Mouse (Mus musculus): Measurements from ENCODE around the gene Lamb1.
A peak's percentile ranks its signal among the peaks of the same experiment; 100 is the strongest.

Lamb1 gene

DNA sequence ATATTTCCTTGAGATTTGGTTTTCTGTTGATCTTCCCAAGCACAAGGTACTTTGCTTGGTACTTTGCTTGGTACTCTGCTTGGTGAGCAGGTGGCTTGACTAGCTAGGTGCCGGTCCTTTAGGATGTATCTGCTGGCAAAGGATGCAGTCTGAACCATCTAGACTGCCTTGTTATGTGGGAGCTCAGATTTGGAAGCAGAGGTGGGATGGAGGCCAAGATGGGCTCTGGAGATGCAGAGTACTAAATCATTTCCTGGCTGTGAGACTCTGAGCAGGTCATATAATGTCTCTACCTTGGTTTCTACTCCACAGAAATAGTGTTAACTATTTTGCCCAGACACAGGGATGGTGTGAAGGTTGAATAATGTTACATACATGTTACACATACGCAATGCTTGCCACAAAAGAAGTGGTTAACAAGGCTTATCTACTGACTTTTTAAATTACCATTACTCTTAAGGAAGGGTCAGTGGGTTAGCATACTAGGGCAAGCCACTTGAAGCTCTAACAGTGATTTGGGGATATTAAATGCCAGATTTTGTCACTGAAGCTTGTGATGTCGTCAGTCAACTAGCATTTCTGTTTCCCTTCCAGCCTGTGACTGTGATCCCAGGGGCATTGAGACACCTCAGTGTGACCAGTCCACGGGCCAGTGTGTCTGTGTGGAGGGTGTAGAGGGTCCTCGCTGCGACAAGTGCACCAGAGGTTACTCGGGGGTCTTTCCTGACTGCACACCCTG, 52.8 kb downstream of the Lamb1 start:
- no peak for DNase-seq (ENCODE audit: low spot score)

DNA sequence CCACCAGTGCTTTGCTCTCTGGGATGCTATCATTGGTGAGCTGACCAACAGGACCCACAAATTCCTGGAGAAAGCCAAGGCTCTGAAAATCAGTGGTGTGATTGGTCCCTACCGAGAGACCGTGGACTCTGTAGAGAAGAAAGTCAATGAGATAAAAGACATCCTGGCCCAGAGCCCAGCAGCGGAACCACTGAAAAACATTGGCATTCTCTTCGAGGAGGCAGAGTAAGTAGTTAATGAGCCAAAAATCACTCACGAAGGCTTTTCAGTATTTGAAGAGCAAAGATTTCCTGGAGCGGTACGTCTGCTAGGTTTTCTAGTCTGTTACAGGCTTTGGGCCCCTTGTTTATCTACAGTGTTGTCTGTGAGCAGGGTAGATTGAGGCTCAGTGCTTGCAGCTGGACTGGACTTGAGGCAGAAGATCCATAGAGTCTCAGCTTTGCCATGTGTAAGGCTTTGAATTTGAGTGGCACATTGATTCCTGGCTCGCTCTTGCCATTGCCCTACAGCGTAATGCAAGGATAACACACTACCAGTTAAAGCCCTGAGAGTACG, 53.5 kb downstream of the Lamb1 start:
- DNase-seq (ENCODE audit: low spot score) = no peak

DNA sequence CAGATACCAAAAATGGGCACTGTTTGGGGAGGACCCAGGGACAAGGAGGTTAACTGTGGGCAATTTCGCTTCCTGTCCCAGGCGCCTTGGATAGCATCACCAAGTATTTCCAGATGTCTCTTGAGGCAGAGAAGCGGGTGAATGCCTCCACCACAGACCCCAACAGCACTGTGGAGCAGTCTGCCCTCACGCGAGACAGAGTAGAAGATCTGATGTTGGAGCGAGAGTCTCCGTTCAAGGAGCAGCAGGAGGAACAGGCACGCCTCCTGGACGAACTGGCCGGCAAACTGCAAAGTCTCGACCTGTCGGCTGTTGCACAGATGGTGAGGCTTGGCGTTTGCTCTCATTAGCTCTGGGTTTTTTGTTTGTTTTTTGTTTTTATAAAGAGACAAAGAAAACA, 55.8 kb downstream of the Lamb1 start:
- DNase-seq (ENCODE audit: low spot score) = no peak

DNA sequence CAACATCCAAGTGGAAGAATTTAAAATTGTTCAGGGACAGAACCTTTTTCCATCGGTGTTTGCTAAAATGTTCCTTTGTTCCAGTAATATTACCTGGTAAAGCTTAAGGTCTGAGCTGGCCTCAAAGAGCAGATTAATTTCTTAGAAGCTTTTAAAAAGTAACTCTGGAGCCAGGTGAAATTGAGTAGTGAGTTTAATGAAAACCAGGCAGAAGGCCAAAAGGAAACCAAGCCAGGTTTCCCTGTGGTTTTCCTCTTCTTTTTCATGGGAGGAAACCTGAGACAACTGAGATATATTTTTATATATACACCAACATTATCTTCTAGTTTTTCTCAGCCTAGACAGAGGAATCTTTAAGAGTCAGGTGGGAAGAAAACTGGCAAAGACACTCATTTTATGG, 56.5 kb downstream of the Lamb1 start:
- no peak for DNase-seq (ENCODE audit: low spot score)

DNA sequence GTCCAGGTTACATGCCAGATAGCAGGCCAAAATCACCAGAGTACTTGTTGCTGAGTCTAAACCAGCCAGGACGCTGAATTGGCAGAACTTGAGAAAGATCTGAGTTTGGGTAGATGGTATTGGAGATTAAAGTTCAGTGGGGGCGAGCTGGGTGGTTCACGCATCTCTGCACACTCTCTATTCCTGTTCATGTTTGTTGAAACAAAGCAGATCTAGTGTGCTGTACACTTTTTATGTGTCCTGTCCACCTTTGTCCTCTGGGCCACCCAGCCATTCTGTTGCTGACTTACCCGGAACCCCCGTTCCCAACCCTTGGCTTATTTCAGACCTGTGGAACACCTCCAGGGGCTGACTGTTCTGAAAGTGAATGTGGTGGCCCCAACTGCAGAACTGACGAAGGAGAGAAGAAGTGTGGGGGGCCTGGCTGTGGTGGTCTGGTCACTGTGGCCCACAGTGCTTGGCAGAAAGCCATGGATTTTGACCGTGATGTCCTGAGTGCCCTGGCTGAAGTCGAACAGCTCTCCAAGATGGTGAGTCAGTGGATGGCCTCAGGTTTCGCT, 58.2 kb downstream of the Lamb1 start:
- DNase-seq (ENCODE audit: low spot score) = no peak

DNA sequence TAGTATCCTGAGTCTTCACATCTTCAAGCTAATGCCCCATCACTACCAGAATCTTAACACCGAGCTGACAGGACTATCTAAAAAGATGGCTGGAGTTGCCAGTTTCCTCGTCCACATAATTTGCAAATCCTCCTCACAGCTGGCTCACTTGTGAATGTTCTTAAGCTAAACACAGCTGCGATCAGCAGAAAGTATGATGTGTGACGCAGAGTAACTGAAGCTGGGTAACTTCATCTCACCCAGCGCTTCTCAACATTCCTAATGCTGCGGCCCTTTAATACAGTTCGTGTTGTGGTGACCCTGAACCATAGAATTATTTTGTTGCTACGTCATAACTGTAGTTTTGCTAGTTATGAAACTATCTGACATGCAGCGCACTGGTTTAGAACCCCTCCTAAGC, 62.1 kb downstream of the Lamb1 start:
- no peak for DNase-seq (ENCODE audit: low spot score)

DNA sequence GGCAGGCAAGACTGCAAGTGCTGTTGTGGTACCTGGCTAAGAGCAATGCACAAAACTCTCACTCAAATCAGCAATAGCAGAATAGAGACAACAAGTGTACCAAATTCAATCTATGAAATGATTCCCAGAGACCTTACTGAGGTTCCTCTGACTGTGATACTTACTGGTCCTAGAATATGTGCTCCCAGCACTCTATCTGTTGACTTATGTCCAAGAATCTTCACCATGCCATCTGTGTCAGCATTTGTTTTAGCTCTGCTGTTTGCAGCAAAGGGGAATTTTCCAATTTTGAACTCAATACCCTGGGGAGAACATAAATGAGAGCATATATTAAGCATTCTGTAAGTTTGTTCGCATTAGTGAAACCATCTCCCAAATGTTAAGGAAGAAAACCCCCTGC, 68.2 kb downstream of the Lamb1 start:
- no peak for DNase-seq (ENCODE audit: low spot score)

DNA sequence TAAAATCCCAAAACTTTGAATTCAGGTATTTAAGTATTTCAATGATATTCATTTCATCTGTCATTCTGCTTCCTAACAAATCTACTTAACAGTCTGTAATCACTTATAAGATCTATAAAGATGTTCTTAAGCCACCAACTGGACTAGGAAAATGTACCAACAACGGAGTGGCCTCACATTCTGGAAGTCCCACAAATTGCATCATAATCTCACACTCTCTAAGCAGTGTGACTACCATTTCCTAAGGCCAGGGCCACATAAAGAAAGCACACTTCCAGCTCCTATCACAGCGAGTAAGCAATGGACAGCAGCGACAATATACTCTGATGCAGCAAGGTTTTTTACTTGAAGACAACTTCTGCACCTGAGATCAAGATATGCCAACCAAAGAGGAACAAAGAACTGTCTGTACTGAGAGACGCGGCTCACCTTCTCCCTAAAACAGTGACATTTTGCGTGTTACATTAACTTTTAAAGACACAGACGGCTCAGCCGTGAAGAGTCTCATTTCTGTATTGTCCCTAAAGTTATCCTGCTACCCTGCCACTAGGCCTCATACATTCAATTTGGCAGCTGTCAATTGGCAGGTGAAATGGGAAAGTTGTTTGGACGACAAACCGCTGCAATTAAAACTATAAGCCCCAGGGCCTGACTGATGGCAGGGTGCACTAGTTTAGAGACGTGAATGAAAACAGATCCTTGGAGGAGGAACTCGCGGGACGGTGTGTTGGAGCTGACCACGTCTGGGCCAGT, 85.3 kb downstream of the Lamb1 start:
- DNase-seq (ENCODE audit: low spot score) = no peak

DNA sequence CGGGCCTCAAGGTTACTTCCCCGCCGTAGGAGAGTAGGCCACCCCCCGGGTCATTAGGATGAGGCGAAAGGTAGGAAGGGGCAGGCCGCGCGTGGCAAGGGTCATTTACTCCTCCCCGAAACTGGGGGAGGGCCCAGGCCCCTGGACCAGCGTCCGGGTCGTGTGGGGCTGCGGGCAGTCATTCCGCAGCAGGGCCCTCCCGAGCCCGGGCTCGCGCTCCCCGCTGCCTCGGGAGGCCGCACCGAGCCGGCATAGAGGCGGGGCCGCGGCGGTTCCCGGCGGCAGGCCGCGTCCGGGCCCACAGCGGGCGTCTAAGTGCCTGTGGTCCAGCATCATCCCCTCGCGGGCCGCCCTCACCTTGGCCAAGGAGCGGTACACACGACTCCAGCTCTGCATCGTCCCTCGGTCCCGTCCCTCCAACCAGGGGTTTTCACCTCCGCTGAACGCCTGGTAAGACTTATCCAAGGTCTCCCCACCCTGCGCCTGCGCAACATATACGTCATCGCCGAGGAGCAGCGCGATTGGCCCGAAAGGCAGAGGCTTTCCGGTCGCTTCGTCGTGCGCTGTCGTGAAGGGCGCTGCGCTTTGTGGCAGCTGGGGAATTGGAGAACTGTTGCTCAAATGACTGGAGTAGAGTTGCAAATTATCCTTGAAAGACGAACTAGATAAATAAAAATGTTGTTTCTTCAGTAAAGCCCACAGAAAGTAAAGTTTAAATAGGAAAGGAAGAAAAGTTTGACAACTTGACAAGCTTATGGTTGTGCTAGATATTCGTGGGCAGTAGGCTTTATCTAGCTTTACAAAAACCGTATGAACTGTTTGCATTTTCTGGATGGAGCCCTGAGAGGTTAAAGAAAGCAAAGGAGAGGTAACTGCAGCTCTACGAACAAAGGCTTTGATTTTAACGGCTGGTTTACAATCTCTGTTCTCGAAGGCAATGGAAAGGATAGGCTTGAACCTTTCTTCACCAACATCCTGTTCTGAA, 86.2 kb downstream of the Lamb1 start, which contains the start of gene Dld:
Gene Dld, minus strand, starts transcription at position 510 of the 985 bp plus-strand sequence.
- DNase-seq (ENCODE audit: low spot score) = peak; percentile 97

DNA sequence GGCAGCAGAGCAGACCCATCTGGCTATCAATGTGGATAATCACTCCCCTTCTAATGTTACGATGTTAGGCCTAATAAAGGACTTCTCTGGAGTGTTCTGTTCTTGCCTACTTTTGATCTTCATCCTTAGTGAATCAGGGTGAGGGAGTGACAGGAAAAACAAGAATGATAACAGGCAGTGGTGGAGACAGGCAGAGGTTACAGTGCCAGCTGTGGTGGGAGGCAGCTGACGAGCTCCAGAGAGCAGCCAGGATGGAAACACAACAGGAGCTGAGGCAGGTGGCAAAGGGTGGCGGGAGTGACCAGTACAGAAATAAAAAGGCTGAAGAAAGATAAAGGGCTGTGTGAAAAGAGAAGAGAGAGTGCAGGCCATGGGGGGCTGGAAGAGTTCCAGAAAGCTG, 101.4 kb downstream of the Lamb1 start:
- no peak for DNase-seq (ENCODE audit: low spot score)

DNA sequence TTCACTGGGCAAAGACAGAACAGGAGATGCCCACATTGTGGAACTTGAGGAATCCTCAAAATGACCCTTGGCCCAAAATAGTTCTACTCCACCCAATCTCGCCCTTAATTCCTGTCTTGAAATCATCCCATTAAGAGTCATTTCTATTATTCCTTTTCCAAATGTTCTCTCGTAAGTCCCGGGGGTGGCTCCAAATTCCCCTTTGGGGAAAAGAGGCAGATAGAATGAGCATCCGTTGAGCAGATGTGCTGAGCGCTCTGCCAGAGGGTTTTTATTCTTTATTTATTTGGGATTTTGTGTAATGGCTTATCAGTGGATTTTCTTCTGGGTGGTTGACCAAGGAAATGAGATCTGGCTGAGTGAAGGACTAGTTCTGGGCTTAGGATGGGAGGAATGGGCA, 102.7 kb downstream of the Lamb1 start:
- DNase-seq (ENCODE audit: low spot score) = peak; percentile 53

DNA sequence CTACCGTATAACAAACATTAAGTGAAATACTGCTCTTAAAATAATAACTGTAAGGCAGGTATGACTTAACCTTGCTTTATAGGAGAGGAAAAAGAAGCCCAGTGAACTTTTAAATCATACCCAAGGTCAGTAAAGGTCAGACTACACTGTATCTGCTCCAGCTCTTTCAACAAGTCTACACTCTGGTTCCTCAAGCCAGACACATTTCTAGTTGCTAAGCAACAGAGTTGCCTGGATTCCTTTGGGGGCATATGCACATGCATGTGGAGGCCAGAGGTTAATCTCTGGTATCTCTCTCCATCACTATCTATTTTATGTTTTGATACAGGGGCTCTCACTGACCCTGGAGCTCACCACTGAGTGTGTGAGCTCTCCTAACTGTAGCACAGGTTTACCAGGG, 104.1 kb downstream of the Lamb1 start:
- DNase-seq (ENCODE audit: low spot score) = no peak

DNA sequence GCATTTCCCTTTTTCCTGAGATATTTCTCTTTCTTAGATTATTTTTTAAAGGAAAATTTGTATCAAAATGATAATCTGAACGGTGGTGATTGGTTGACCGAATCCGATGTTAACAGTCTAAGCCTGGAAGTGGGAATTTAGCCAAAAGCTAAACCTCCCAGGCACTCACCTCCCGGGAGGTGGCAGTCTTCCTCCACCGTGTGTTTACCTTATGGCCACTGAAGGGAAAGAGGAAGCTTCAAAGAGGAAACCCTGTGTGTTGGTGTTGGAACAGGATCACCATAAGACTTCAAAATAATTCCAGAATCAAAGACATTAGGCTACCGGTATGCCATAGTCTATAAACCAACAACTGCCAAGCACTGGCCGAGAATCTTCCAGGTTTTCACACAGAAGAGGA, 104.6 kb downstream of the Lamb1 start:
- DNase-seq (ENCODE audit: low spot score) = no peak

DNA sequence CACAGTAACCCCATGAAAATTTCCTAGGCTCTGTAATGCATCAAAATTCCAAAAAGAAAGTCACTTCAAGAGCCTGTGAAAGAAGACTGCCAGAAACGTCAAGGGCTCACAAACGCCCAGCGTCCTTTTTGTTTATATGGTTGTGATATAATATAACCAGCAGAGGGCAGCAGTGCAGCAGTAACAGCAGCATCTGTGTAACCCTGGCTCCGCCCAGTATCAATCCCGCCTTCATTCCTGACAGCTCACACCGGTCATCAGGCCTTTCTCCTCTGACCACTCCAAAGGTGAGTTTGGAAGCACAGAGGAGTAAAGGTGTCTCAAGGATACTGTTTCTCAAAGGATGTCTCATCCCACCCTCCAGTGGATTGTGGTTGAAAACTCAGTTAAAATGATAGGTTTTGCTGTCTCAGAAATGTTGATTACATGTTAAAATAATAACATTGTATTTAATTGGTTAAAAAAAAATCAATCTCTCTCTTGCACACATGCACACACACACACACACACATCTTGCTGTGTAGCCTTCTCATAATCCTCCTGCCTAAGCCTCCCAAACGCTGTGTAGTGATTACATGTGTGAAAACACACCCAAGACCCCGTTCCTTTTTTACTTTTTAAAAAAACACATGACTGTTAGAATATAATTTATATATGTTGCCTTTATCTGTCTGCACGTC, 109.7 kb downstream of the Lamb1 start:
- DNase-seq (ENCODE audit: low spot score) = peak; percentile 71

DNA sequence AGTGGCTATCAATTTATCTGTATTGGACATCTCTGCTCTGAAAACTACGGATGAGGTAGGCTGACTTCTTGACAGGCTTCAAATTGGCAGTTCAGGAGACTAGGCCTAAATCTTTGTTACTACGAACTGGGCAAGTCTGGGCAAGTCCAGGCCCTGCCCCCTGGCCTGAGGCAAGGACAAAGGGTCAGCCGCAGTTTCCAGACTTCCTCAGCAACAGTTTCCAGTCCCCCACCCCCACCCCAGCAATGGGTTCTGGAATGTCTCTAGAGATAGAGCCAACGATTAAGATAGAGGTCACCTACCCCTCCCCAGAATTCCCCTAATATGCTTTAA, 110.2 kb downstream of the Lamb1 start:
- DNase-seq (ENCODE audit: low spot score) = no peak

DNA sequence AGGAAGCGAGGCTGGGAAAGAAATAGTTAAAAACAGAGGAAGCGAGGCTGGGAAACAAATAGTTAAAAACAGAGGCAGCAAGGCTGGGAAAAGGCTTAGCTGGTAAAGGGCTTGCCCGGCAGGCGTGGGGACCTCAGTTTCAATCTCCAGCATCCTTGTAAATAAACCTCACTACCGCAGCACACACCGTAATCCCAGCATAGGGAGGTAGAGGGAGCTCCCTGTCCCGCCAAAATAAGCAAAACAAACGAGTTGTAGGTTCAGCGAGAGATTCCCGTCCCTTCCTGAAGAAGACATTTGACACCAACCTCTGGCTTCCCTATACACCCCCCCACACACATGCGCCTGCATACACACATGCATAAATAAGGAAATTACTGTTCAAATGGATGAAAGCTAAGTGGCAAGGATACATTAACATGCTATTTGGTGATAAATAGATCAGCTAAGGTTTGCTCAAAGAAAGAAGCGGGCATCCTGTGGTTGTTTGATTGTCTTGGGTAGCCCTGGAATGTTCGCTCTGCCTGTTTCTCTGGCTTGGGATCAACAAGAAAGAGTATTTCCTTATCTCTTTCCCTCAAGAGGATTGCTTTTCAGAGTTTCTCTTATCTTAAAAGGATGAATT, 111.4 kb downstream of the Lamb1 start:
- DNase-seq (ENCODE audit: low spot score) = no peak

DNA sequence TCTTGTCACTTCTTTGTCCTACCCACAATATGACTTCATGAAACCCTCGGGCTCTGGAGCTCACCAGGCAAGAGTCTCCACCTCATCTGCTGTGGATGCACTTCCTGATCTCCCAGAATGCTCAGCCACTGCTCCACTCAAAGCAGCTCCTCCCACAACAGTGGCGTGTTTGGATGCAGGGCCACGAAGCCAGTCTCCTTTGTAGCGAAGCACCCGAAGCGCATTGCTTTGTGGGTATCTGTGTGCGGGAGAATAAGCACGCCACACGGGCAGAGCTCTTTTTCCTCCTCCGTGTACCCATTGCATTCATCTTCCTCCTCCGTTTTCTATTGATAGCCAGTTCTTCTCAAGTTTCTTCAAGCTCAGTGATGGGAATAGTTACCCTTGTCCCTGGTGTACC, 112.2 kb downstream of the Lamb1 start:
- DNase-seq (ENCODE audit: low spot score) = no peak

Data from testis, postnatal 10 days (tissue).